Mouse (Mus musculus): ENCODE measurements around the gene 9930104L06Rik. TPM values are rescaled to one million over a fixed set of nuclear protein-coding genes. Genes with fewer than 3 reads are reported as not detected.
A peak's percentile ranks its signal among the peaks of the same experiment; 100 is the strongest.

Gene 9930104L06Rik
- total RNA-seq, 2 experiments from 2014 or later: 15.0 to 17.6 TPM

DNA sequence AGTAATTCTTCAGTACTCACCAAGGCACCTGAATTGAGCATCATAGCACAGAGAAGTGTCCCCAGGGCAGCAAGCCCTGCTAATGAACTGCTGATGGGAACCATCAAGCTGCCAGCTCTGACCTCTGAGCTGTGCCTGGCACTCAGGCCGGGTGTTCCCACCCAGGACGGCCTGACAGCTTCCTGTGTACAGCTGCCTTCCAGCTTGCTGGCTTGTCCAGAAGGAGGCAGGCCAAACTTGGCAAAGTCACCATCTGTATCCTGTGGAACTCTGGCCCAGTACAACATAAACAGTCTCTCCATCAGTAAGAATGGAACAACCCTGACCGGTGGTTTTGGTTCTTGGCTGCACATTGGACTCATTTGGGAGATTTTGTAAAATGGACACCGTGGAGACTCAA is 16.7 kb downstream of the 9930104L06Rik start:
- intact Hi-C loops (cut with DNase I): no loop called here
- no peak for DNase-seq (ENCODE audit: low spot score in 2 of 2)

DNA sequence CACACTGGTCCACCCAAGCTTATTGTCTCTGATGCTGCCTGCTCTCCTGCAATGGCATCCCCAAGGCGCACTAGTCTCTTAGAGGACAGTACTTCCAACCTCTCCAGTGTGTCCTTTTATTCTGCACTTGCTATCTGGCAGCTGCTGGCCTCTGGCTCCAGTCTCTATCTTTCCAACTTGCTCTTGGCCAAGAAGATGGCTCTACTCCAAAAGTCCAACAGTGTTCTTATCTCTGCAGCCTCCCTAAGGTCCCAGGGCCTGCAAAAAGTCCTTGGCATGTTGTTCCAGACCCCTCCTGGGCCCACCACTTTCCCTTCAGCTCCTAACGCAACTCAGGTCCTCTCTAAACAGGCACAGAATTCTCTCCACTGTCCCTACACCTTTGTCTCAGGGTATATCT is 20.4 kb downstream of the 9930104L06Rik start:
- intact Hi-C loops (cut with DNase I): no loop called here

DNA sequence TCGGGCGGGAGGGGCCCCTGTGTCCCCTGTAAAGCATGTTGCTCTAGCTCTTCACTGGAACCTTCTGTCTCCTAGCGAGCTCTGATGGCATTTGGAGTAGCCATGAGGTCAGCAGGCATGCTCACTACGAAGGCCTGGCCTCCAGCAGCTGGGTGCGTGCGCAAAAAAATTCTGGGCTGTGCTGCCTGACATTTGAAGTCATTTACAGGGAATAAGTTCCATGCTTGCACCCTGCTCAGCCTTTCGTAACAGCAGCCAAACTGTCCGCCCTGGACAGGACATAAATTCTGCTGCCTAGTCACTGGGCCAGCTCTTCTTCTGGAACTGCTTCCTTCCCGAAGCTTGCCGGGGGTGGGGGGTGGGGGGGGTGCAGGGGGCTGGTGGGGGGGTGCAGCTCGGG is 22.2 kb downstream of the 9930104L06Rik start:
- DNase-seq (ENCODE audit: low spot score in 2 of 2): no peak
- intact Hi-C loops (cut with DNase I): no loop called here

More for the DNA sequence above, 20.4 kb downstream of the 9930104L06Rik start:
- DNase-seq (ENCODE audit: low spot score in 2 of 2): no peak

DNA sequence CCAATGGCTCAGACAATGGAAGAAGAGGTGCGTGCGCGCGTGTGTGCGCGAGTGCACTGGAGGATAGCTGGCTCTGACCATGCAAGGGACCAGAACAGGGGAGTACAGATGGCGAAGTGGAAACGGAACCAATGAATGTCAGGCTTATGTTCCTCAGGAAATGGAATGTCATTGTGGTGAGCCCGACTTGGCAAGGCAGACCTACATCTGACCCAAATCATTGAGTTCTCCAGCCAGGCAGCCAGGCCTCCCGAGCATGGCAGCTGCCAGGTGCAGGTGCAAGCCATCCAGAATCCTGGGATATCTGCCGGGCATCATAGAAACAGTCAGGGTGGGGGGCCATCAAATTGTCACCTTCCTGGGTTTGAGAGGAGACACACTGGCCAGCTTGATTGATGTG is 24.1 kb downstream of the 9930104L06Rik start:
- DNase-seq (ENCODE audit: low spot score in 2 of 2): no peak
- intact Hi-C loops (cut with DNase I): no loop called here

DNA sequence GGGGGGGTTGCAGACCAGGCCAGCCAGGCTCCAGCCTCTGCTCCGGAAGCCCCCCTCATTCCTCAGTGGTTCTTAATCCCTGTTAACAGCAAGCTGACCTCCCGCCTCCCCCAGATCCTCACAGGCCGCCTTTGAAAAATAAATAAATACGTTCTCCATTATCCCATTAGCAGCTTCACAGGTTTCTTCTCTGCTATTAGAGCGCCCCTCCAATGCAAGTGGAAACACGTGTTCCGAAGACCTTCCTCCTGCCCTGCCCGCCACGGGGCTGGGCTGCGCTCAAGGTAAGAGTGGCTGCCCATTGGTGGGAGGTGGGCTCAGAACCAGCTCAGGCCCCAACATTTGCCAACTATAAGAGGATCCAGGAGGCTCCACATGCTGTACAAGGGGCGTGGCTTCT is 25.7 kb downstream of the 9930104L06Rik start:
- intact Hi-C loops (cut with DNase I): no loop called here

DNA sequence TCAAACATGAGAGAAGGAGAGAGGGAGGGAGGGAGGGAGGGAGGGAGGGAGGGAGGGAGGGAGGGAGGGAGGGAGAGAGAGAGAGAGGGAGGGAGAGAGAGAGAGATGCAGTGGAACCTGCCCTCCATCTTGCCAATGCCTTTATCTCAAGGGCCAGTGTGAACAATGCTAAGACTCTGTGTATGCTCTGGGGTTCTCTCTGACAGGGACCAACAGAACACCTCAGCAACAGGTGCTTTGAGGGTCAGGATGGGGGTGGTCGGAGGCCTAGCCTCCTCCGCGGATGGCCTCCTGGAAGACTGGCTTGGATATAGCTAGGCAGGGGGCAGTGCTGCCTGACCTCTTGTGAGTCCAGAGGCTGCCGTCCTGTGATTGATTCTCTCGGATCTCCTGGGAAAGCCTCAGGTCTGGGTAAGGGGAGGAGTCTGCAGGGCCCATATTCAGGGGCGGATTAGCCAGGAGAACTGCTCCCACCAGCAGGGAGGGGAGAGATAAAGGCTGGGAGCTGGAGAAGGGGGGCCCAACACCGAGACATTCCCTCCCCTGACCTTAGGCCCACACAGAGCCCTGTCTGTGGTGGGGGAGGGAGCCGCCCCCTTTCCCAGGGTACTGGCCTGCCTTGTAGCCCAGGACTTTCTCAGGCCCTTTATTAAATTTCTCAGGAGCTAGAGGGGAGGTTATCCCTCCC is 28.2 kb downstream of the 9930104L06Rik start:
- no peak for DNase-seq (ENCODE audit: low spot score in 2 of 2)
- intact Hi-C loops (cut with DNase I): no loop called here

More for the DNA sequence above, 25.7 kb downstream of the 9930104L06Rik start:
- no peak for DNase-seq (ENCODE audit: low spot score in 2 of 2)

DNA sequence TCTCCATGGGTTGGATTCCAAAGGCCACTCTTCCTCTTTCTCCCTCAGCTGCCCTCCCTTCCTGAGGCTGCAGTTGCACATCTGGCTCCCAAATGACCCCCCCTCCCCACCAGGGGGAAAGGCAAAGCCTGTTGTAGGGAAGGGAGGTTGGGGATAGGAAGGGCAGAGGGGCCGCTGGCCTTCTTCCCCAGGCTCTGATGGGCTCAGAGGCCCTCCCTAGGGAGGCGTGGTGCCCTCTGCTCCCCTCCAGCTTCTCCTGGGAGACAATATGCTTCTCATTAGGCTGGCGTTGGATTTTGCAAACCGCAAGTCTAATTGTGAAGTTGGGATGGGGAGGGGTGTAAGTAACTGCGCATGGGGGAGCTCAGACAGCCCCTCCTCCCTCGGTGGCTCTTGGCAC is 31.9 kb downstream of the 9930104L06Rik start:
- intact Hi-C loops (cut with DNase I): no loop called here
- DNase-seq (ENCODE audit: low spot score in 2 of 2): no peak

DNA sequence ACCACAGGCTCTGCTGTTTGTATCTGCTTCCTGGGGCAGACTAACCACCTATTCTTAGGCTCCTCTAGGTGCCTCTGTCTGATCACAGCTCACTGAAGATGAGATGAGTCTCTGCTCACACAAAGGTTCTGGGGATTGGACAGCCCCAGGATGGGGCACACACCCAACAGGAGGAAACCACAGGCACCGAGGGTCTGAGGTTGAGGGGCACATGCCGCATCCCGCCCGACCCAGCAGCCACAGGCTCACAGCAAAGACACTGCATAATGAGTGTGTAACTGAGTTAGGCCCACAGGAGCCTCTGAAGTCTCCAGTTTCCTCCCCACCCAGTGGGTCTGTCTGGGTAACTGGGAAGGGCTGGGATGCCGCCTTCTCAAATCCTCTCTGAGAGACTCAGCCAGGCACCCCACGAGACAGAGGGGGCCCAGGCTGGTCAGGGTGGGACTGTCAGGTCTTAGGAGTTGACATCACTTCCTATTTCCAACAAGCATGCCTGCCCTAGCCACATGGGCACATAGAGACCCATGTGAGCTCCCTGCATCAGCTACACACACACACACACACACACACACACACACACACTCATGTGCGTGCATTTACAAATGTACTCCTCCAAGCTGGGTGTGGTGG is 32.5 kb downstream of the 9930104L06Rik start:
- intact Hi-C loops (cut with DNase I): no loop called here
- DNase-seq (ENCODE audit: low spot score in 2 of 2): no peak

DNA sequence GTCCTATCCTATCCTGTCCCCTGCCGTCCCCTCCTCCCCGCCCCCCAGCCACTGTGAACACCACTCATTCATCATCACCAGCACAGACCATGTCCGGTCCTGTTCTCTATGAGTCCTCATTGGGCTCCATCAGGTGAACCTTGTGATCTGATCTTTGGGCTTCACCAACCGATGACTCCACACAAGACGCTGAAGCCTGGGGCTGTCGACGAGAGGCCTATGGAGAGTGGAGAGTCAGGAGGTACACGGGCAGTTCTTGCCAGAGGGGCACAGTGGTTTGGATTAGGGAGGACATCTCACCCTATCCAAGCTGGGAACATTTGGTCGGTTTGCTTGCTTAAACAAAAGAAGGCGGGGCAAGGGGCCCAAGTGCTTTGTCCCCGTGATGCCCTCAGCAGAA is 33.3 kb downstream of the 9930104L06Rik start:
- no peak for DNase-seq (ENCODE audit: low spot score in 2 of 2)
- intact Hi-C loops (cut with DNase I): no loop called here

DNA sequence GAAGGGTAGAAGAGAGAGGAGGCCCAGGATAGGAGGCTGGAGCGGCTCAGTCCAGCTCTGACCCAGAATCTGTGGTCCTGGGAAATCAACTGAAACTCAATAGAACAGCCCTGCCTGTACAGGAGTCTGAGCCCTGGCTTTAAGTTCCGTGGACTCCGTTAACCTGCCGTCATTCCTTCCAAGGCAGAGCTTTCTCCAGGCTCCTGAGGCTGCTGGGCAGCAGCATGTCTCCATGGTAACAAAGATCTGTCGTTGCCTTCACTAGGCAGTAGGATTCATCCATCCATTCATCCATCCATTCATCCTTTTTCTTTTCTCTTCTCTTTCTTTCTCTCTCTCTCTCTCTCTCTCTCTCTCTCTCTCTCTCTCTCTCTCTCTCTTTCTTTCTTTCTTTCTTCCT is 33.8 kb downstream of the 9930104L06Rik start:
- intact Hi-C loops (cut with DNase I): no loop called here
- peak in 1 of 2 experiments; percentile 15 for DNase-seq (ENCODE audit: low spot score in 2 of 2)

DNA sequence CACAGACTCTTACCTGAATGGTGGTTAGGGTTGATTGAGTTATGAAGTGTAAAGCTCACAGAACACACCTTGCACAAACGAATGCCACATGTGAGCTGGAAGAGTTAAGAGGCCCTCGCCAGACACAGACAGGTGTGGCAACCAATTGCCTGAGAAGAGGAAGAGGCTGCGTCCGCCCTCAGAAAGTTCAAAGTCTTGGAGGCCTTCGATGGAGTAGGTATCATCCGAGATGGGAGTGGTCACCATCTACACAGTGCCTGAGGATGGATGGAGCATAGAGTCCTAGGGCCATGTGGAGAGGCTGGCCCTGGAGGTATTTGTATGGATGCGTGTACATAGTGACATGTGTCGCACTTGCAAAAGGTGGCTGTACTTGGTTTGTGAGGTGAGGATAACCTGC is 34.2 kb downstream of the 9930104L06Rik start:
- intact Hi-C loops (cut with DNase I): no loop called here
- DNase-seq (ENCODE audit: low spot score in 2 of 2): no peak

DNA sequence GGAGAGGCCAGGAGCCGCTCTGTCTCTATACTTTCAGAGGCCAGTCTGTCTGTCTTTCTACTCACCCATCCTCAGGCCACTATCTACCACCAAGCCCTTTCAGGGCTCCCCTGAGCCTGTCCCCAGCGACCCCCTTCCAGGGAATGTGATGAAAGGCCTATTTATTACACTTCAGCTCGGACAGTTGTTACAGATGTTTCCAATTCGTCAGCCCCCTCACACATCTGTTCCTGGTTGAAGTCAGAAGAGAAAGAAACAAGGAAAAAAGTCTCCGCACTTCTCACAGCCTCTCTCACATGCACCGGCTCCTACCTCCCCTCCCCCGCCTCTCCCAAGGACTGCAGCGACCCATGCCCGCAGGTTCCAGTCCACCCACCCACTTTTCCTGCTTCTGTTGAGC is 35.5 kb downstream of the 9930104L06Rik start:
- DNase-seq (ENCODE audit: low spot score in 2 of 2): no peak
- intact Hi-C loops (cut with DNase I): no loop called here

DNA sequence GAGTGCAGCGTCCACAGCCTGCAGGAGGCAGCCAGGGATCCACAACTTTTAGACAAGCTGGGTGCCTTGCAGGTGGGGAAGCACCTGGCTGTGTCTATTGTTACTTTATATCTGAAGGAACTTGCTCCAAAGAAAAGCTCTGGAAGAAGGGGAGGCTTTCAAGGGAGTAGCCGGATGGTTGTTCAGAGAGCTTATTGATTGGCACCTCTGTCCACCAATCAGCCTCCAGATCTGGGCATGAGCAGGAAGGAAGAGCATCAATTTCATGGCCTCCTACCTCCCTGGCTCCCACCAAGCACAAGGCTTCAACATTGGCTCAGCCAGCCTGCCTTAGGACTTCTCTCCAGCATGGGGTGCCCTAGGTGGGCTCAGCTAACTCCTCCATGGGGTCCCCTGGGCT is 36.4 kb downstream of the 9930104L06Rik start:
- no peak for DNase-seq (ENCODE audit: low spot score in 2 of 2)
- intact Hi-C loops (cut with DNase I): no loop called here

DNA sequence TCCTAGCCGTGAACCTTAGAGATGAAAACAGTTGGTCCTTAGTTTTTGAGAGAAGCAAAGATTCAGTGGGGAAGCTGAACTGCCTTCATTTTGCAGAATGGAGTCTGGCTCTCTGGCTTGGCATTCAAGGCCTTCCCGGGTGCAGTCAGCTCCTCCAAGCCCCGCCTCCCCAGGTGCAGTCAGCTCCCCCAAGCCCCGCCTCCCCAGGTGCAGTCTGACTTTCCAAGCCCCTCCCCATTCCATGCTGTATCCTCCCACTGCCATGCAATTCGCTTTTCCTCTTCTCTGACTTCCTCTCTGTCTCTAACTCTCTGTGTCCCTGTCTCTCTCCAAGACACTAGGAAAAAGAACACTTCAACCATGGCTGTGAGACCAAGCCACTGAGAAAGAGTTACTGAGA is 41.4 kb downstream of the 9930104L06Rik start:
- intact Hi-C loops (cut with DNase I): no loop called here
- no peak for DNase-seq (ENCODE audit: low spot score in 2 of 2)

DNA sequence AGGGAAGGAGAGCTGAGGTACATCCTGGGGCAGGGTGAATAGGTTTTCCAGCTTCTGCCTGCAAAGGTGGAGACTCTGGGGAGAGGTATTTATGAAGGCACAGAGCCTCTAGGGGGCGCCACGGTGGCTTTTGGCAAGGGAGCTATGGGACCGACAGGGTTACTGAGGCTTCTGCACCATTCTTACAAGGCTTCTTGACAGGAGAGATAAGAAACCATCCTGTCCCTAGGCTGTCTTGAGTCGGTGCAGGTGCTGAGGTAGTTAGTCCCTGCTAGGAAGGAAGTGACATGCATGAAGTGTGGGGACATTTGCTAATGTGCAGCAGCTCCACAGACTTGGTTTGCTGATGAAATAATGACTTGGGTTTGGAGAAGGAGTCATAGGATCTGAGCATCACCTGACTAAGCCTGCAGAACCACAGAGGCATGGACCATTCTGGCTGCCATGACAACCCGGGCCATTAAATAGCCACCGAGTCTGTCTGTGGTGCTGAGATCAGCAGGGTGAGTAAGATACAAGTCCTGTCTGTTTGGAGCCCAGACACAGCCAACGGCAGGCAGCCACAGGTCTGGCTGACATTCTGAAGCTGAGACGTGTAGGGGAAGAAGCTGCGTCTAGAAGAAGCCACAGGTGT is 47.2 kb downstream of the 9930104L06Rik start:
- peak in 1 of 2 experiments; percentile 31 for DNase-seq (ENCODE audit: low spot score in 2 of 2)
- intact Hi-C loops (cut with DNase I): no loop called here

DNA sequence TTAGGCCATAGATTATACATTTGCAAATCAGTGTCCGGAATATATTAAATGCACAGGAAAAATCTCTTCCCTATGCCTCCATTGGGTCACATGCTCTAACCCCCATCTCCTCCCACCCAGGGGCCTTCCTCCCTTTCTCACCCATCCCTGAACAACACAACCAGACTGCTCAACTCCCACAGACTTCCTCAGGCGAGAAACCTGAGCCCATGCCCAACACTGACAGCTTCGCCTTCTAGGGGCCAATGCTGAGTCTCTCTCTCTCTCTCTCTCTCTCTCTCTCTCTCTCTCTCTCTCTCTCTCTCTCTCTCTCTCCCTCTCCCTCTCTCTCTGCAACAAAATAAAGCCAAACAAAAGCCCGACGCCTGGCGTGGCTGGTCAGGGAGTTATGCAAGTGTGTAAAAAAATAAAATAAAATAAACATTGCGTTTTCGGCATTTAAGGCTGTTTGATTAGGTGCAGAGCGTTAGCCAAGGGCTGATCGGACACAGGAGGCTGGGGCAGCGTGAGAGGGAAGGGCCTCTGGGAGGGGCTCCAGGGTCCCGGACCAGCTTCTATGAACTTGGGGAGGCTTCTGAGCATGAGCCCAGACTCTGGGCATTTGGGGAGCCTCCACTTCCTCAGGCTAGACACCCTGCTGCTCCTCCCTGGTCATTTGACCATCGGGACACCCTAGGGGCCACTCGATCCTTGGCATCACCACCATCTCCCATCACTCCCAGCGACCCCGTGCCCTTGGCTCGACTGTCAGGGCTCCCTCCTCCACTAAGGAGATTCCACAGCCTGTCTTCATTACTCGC is 48.2 kb downstream of the 9930104L06Rik start:
- intact Hi-C loops (cut with DNase I): no loop called here

DNA sequence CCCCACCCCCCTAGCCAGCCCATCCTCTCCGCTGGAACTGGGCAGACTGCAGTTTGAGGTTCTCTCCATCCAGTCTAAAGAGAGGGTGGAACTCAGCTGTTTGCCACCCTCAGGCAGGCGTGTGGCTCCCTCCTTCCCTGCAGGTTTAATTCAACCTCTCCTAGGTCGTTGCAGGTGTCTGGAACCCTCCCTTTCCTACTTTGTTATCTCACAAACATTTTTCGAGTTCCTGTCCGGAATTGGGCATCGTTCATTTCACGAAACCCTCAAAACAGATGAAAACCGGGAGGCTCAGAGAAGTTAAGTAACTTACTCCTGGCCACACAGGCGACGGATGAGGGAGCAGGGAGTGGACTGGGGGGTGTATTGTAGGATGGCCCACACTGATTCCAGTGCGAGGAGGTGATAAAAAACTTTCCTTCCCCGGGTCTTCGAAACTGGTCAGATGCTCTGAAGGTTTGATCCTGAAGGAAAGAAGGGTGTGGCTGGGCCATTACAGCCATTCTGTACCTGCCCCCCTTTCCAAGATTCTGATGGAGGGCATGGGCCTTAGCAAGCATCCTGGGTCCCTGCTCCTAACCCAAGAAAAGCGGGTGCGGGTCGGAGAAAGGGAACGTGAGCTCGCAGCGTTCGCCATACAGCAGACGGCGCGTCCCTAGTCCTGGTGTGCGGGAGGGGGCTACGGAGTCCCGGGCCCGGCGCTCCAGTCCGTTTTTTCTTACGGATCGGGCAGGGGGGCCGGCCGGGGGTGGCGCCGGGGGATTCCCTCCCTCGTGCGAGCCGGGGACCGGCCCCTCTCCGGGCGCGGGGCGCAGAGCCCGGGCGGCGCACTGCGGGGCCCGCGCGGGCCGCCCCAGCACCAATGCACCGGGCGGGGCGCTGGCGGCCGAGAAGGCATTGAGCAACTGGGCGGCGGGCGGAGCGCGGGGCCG is 49.1 kb downstream of the 9930104L06Rik start, which contains the start of gene Rspo1:
Gene Rspo1, plus strand, starts transcription at position 760 of the 932 bp plus-strand sequence.
- intact Hi-C loops (cut with DNase I): no loop called here
- no peak for DNase-seq (ENCODE audit: low spot score in 2 of 2)

More for the DNA sequence above, 48.2 kb downstream of the 9930104L06Rik start:
- DNase-seq (ENCODE audit: low spot score in 2 of 2): peak in 1 of 2 experiments; percentile 34

DNA sequence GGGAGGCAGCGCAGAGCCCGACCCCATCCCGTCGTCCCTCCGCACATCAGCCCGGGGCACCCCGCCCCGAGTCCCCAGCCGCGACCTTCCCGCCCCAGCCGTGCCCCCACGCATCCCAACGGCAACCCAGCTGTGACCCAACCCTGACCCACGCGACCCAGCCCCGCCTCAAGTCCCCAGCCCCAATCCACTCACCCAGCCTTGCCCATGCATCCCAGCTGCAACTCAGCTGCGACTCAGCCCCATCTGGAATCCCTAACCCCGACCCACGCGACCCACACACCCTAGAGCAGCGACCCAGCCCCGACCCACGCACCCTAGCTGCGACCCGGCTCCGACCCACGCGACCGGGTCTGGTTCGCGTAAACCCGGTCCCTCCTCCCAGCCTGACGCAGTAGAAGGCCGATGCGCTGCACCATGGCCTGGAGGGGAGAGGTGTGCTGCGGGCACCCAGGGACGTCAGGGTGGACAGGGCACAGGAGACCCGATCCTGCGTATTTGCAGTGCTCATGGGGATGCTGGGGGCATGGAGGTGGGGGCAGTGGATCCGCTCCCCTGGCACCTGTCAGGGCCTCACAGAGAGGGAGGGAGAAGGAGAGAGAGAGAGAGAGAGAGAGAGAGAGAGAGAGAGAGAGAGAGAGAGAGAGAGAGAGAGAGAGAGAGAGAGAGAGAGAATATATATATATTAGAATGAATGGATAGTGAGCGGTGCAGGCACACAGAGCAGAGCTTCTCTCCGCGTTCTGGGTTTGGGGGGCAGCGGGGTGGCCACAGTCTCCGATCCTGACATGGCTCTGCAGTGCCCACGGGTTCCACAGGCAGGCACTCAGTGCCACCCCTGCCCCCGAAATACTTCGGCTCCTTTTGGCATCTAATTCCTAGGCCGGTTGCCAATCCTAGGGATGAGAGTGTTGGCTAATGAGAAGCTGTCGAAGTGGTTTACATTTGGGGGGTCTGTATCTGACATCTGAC is 50.2 kb downstream of the 9930104L06Rik start:
- DNase-seq (ENCODE audit: low spot score in 2 of 2): no peak
- intact Hi-C loops (cut with DNase I): no loop called here

Data from left cerebral cortex, postnatal 14 days (tissue).